Mouse (Mus musculus): ENCODE measurements around the gene Sec14l3.

DNA sequence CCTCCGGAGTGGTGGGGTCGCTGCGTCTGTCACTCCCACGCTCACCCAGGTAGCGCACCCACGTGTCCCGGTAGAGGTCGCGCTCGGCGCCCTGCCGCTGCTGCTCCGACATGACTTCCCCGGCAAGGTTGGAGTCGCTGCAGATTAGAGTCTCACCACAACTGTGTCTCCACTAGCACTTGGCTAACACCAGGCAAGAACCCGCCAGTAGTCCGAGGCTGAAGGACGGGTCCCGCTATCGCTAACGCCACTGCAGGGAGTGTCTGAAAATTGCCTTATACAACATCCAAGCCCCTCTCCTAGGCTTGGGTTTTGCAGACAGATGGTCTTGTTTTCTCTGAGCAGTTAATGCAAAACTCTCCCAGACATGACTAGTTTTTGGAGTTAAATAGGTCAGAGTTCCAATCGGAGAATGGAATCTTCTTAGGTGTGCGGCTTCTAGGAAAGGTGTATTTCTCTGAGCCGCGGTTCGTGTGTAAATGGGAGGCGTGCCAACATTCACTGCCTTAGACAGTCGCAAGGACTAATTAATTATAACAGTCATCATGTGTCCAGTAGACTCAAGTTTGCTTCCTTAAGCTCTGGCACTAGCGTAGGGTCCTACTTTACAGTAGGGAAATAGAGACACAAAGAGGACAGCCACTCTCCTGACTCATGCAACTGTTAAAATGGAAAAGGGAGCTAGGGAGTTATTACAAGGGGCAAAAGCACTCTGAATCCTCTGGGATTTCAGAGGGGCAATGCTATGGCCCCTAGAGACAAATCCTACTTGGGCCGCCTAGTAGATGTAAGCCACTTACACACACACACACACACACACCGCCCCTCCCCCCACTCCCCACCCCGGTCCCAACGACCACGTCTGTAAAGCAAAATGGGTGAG, 30.8 kb downstream of the Sec14l3 start, which contains the start of gene Mtfp1:
- TF ChIP-seq POLR2A (IDR thresholded peaks at IDR 0.05; ENCODE audit: low read depth, low read length) (no peak), CTCF (IDR thresholded peaks at IDR 0.05; ENCODE audit: extremely low read depth, insufficient read length, insufficient replicate concordance, low read depth, low read length) (no peak)

Data from small intestine, adult 2 months (tissue).